Mouse (Mus musculus): ENCODE results near the gene Otud7a. TPM values are rescaled to one million over a fixed set of nuclear protein-coding genes. Genes with fewer than 3 reads are reported as not detected.
A peak's percentile ranks its signal among the peaks of the same experiment; 100 is the strongest.

Otud7a gene
- total RNA-seq (2014; rRNA removed) = 22.5 and 25.3 TPM in 2 replicates
- polyA plus RNA-seq (2015; fragmentation: Nextera tagmentation; extraction: Ambion mirVana) = 3.2 and 4.4 TPM in 2 replicates

- TF ChIP-seq CTCF (IDR thresholded peaks at IDR 0.05; ENCODE audit: low read depth) = no peak
- Histone ChIP-seq H3K4me1 (ENCODE audit: insufficient read depth, low read length) (0 out of 2 replicates have a peak, but pooled peaks cover 4% of the 10 kb centered on the region), H3K9ac (replicated peaks; ENCODE audit: low read length) (peak within 1 kb of the TSS; percentile 88), H3K4me3 (ENCODE audit: low read length) (peak within 1 kb of the TSS; percentile 87), H3K36me3 (ENCODE audit: insufficient read depth, low read length) (no peaks in the 10 kb centered on the region), H3K27ac (peak within 1 kb of the TSS; percentile 83), H3K9me3 (ENCODE audit: low read length) (no peaks in the 10 kb centered on the region), H3K27me3 (ENCODE audit: insufficient read depth, low read length) (no peaks in the 10 kb centered on the region), H3K4me2 (ENCODE audit: low read depth, low read length) (peak within 1 kb of the TSS; percentile 71)
- ATAC-seq (peak; percentile 94), DNase-seq (ENCODE audit: low spot score) (peak; percentile 96)
- WGBS = under 1% methylated on average over 107 of the region's 123 CpGs
These were observed at the start of gene Otud7a for GRCm38 (mm10) chr7:63444484-63445345. TSS of gene Otud7a (plus strand) at chr7:63444751.

- H3K27me3 ChIP-seq (ENCODE audit: insufficient read depth, low read length) = no peaks in the 10 kb centered on the region
- no peak overlapping the region for H3K4me2 ChIP-seq (ENCODE audit: low read depth, low read length)
- DNase-seq (ENCODE audit: low spot score) = no peak
- no peaks in the 10 kb centered on the region for H3K9me3 ChIP-seq (ENCODE audit: low read length)
- no peak overlapping the region for H3K27ac ChIP-seq
- no peak for ATAC-seq
- no peak overlapping the region for H3K4me3 ChIP-seq (ENCODE audit: low read length)
- H3K4me1 ChIP-seq (ENCODE audit: insufficient read depth, low read length) = no peaks in the 10 kb centered on the region
- H3K9ac ChIP-seq (replicated peaks; ENCODE audit: low read length) = no peak overlapping the region
- H3K36me3 ChIP-seq (ENCODE audit: insufficient read depth, low read length) = no peaks in the 10 kb centered on the region
- no peak for TF ChIP-seq CTCF (IDR thresholded peaks at IDR 0.05; ENCODE audit: low read depth)
These were observed 38.6 kb upstream of the Otud7a start for GRCm38 (mm10) chr7:63405988-63406387.

- Histone ChIP-seq H3K27ac (peak overlapping the region; percentile 83; the same call in 1 of the 2 replicates), H3K9me3 (ENCODE audit: low read length) (no peaks in the 10 kb centered on the region), H3K27me3 (ENCODE audit: insufficient read depth, low read length) (no peaks in the 10 kb centered on the region), H3K9ac (replicated peaks; ENCODE audit: low read length) (peak overlapping the region; percentile 88), H3K4me2 (ENCODE audit: low read depth, low read length) (peak overlapping the region; percentile 71), H3K4me3 (ENCODE audit: low read length) (peak overlapping the region; percentile 87), H3K36me3 (ENCODE audit: insufficient read depth, low read length) (no peaks in the 10 kb centered on the region), H3K4me1 (ENCODE audit: insufficient read depth, low read length) (0 out of 2 replicates have a peak, but pooled peaks cover 4% of the 10 kb centered on the region)
- no peak for TF ChIP-seq CTCF (IDR thresholded peaks at IDR 0.05; ENCODE audit: low read depth)
- ATAC-seq (peak; percentile 61), DNase-seq (ENCODE audit: low spot score) (peak; percentile 49)
- 12% methylated on average over 10 of the region's 10 CpGs for WGBS
These were observed 772 bp downstream of the Otud7a start for GRCm38 (mm10) chr7:63445346-63445700.

GRCm38 (mm10) chr7:63446951-63447350 is 2.4 kb downstream of the Otud7a start:
- 0 out of 2 replicates have a peak, but pooled peaks cover 4% of the 10 kb centered on the region for H3K4me1 ChIP-seq (ENCODE audit: insufficient read depth, low read length)
- DNase-seq (ENCODE audit: low spot score) (no peak), ATAC-seq (no peak)
- no peaks in the 10 kb centered on the region for H3K9me3 ChIP-seq (ENCODE audit: low read length)
- H3K9ac ChIP-seq (replicated peaks; ENCODE audit: low read length) = no peak overlapping the region
- H3K4me3 ChIP-seq (ENCODE audit: low read length) = no peak overlapping the region
- WGBS = 33% methylated on average over 1 of the region's 1 CpGs
- no peaks in the 10 kb centered on the region for H3K27me3 ChIP-seq (ENCODE audit: insufficient read depth, low read length)
- H3K4me2 ChIP-seq (ENCODE audit: low read depth, low read length) = no peak overlapping the region
- no peaks in the 10 kb centered on the region for H3K36me3 ChIP-seq (ENCODE audit: insufficient read depth, low read length)
- TF ChIP-seq CTCF (IDR thresholded peaks at IDR 0.05; ENCODE audit: low read depth) = peak; percentile 21
- H3K27ac ChIP-seq = no peak overlapping the region

GRCm38 (mm10) chr7:63455228-63455627 is 10.7 kb downstream of the Otud7a start:
- no peak overlapping the region for H3K4me2 ChIP-seq (ENCODE audit: low read depth, low read length)
- H3K27me3 ChIP-seq (ENCODE audit: insufficient read depth, low read length) = no peaks in the 10 kb centered on the region
- WGBS = 91% methylated on average over 3 of the region's 3 CpGs
- H3K4me1 ChIP-seq (ENCODE audit: insufficient read depth, low read length) = no peaks in the 10 kb centered on the region
- H3K36me3 ChIP-seq (ENCODE audit: insufficient read depth, low read length) = no peaks in the 10 kb centered on the region
- no peak overlapping the region for H3K27ac ChIP-seq
- H3K4me3 ChIP-seq (ENCODE audit: low read length) = no peak overlapping the region
- H3K9ac ChIP-seq (replicated peaks; ENCODE audit: low read length) = no peak overlapping the region
- no peaks in the 10 kb centered on the region for H3K9me3 ChIP-seq (ENCODE audit: low read length)
- ATAC-seq (no peak), DNase-seq (ENCODE audit: low spot score) (no peak)
- no peak for TF ChIP-seq CTCF (IDR thresholded peaks at IDR 0.05; ENCODE audit: low read depth)

- Histone ChIP-seq H3K4me2 (ENCODE audit: low read depth, low read length) (no peak overlapping the region), H3K27ac (no peak overlapping the region), H3K27me3 (ENCODE audit: insufficient read depth, low read length) (no peaks in the 10 kb centered on the region), H3K9ac (replicated peaks; ENCODE audit: low read length) (no peak overlapping the region), H3K9me3 (ENCODE audit: low read length) (no peaks in the 10 kb centered on the region), H3K4me3 (ENCODE audit: low read length) (no peak overlapping the region), H3K4me1 (ENCODE audit: insufficient read depth, low read length) (no peaks in the 10 kb centered on the region), H3K36me3 (ENCODE audit: insufficient read depth, low read length) (no peaks in the 10 kb centered on the region)
- ATAC-seq (no peak), DNase-seq (ENCODE audit: low spot score) (no peak)
- no peak for TF ChIP-seq CTCF (IDR thresholded peaks at IDR 0.05; ENCODE audit: low read depth)
- WGBS = 85% methylated on average over 2 of the region's 2 CpGs
These were observed 17.7 kb downstream of the Otud7a start for GRCm38 (mm10) chr7:63462234-63462633.

GRCm38 (mm10) chr7:63462684-63463083 is 18.1 kb downstream of the Otud7a start:
- H3K4me1 ChIP-seq (ENCODE audit: insufficient read depth, low read length) = no peaks in the 10 kb centered on the region
- H3K27ac ChIP-seq = no peak overlapping the region
- no peaks in the 10 kb centered on the region for H3K27me3 ChIP-seq (ENCODE audit: insufficient read depth, low read length)
- no peak overlapping the region for H3K9ac ChIP-seq (replicated peaks; ENCODE audit: low read length)
- TF ChIP-seq CTCF (IDR thresholded peaks at IDR 0.05; ENCODE audit: low read depth) = no peak
- DNase-seq (ENCODE audit: low spot score) (no peak), ATAC-seq (no peak)
- no peak overlapping the region for H3K4me2 ChIP-seq (ENCODE audit: low read depth, low read length)
- 69% methylated on average over 2 of the region's 2 CpGs for WGBS
- H3K9me3 ChIP-seq (ENCODE audit: low read length) = no peaks in the 10 kb centered on the region
- H3K36me3 ChIP-seq (ENCODE audit: insufficient read depth, low read length) = no peaks in the 10 kb centered on the region
- H3K4me3 ChIP-seq (ENCODE audit: low read length) = no peak overlapping the region

Measured in hindbrain, postnatal 0 days (tissue).